Mouse (Mus musculus) WW6 (cell line): ENCODE measurements around the gene Cd302.

ENCODE experiments used
- DNase-seq: peaks from one replicate; pipeline ENCODE4 v3.0.0-alpha.2; 2013; ENCODE audit warnings: low read depth, low spot score

Gene Cd302

DNA sequence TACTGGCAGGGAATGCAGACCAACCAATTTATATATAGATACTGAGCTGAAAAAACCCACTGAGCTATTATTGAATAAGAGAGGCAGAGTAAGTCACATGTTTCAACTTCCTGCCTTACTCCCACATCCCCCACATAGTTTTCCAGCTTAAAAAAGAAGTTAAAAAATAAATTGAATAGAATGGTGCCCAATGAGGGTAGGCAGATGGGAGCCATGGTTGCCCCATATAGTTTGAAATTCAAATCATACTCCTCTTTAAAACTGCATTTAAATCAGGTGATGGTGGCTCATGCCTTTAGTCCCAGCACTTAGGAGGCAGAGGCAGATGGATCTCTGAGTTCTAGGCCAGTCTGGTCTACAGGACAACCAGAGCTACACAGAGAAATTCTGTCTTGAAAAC is 30.8 kb downstream of the Cd302 start:
- no peak for DNase-seq

DNA sequence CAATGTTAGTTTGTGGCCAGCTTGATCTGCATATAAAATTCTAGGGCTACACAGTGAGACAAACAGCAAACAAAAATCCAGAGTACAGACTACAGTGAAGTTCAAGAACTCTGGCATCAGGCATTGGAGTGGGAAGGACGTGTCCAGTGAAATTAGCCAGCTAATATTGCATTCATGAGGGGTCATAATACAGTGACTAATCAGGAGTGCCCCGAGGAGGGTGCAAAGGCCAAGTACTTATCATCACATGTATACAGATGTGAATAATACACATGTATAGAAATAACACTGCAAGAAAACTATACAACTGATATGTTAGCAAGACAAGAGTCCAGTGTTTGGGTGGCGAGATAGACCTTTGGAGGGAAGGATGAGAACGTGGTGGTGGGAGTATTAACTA is 31.5 kb downstream of the Cd302 start:
- DNase-seq, result no peak

DNA sequence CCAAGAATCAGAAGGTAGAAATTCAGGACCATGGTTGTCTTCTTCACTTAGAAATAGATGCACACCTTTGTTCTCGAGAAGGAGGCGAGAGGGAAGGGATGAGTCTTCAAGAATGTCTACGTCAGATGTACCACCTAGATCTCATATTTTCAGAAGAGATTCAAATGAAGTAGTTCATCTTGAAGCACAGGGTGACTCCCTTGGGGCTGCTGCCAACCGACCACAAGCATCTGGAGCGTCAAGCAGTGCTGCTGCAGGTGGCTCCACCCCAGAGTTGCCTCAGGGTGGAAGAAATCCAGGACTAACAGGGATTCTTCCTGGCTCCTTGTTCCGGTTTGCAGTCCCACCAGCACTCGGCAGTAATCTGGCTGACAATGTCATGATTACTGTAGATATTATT is 49.8 kb downstream of the Cd302 start:
- no peak for DNase-seq

DNA sequence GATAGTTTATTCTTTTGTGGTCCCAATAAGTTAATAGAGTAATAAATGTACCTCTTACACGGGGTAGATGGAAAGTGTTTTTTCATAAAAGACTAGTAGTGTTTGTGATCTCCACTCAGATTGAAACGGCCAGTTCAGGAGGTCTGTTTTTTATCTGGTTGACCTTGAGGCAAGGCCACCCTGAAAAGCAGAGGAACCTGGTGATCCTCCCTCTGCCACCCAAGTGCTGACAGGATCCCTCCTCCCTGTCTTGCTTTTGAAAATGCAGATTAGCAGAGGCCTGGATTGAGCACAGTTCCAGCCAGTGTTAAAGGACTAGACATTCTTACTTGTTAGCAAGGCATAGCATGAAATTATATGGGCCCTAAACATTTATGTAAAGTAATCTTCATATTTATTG is 51.1 kb downstream of the Cd302 start:
- no peak for DNase-seq

DNA sequence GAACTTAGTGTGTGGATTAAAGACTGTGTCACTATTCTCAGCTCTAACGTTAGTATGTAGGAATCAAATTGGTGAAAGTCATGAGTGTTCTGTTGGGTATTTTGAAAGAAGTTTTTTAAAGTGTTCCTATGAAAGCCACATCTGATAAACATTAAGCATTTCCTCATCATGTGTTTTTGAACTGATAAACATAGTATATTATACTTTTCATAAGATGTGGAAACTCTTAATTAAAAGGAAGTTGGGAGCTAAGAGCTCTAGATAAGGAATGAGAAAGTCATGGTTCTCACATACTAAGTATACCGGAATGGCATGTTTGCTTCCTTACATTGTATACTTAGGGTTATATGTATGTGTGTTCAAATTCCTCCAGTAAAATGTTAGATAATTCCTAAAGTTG is 53.9 kb downstream of the Cd302 start:
- DNase-seq, result no peak

DNA sequence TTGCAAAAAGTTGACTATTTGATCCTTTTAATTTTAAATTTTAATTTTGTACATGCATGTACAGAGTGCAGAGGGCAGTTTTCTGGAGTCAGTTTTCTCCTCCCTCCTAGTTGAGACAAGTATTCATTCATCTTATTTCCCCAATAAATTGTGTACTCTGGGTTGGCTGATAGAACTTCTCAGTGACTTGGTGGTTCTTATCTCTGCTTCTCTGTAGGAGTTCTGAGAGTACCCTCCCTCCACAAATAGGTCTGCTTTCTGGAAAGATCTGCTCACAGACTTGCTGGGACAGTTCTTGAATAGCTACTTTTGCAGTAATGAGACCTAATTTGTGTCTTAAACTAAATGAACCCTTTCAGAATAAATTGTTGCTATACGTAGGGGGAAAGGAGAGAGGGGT is 55.8 kb downstream of the Cd302 start:
- no peak for DNase-seq

GRCm38 (mm10) chr2:60223489-60223888 is 60.8 kb downstream of the Cd302 start:
- no peak for DNase-seq

DNA sequence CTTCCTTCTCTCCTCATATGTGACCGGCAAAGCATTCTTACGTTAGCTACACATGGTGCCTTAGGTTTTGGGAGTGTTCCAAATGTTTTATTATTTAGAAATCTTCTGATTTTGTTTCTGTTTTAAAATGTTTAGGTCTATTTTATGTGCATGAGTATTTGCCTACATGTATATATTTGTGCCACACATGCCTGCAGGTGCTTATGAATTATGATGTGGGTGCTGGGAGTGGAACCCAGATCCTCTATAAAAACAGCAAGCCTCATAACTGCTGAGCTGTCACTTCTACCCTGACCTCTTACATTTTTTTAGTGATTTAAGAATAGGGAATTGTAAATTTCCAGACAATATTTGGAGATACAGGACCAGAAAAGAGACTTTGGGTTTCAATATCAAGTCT is 62.3 kb downstream of the Cd302 start:
- DNase-seq, result no peak

DNA sequence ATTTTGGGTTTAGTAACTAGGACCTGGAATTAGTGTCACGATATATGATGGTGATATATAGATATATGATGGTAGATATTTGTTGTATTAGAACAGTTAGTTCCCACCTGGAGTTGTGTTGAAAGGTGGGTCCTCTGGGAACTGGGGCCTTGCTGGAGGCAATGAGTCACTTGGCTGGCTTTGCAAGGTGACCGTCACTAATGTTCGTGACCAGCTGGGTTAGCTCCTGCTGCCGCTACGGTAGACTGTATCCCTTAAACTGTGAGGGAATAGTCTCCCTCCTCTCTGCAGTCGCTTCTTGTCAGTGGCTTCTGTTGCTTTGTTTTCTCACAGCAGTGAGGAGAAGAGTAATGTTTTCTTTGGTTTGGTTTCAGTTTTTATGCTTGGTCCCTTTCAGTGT is 63.1 kb downstream of the Cd302 start:
- no peak for DNase-seq

- no peak for DNase-seq
These were observed 66.7 kb downstream of the Cd302 start for GRCm38 (mm10) chr2:60217620-60218019.

DNA sequence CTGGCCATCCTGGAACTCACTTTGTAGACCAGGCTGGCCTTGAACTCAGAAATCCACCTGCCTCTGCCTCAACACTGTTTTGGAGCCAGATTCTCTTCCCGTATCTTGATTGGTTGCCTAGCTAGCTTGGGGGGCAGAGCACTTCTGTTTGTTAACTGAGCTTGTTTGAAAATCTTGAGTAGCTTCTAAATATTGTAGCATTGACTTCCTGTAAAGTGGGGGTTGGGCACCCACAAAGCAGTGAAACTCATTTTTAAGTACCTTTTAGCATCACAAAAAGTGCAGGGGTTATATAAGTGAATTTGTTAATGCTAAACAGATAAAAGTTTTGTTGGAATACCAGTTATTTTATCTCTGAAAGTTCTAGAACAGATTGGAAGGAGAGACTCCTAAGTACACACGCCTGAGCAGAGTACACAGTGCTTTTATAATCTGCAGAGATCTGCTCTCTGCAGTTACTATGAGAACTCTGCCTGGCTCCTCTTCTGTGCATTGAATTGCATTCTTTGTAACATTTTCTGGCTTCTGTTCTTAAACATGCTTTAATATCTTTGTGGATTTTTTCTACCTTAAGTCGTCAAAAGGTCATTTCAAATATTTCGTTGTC is 67.6 kb downstream of the Cd302 start:
- DNase-seq, result no peak

DNA sequence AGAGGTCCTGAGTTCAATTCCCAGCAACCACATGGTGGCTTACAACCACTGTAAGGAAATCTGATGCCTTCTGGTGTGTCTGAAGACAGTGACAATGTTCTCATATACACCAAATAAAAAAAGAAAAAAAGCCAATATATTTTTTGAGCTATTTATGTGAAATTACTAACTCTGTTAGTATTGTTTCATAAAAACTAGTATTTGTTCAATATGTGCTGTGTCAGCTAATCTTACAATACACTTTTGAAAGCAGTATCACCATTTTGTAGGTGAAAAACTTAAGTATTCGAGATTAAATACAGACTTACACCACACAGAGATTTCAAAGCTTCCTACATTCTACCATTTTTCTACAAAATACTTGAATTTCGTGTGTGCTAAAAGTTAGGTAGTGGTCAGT is 69.6 kb downstream of the Cd302 start:
- DNase-seq, result no peak

DNA sequence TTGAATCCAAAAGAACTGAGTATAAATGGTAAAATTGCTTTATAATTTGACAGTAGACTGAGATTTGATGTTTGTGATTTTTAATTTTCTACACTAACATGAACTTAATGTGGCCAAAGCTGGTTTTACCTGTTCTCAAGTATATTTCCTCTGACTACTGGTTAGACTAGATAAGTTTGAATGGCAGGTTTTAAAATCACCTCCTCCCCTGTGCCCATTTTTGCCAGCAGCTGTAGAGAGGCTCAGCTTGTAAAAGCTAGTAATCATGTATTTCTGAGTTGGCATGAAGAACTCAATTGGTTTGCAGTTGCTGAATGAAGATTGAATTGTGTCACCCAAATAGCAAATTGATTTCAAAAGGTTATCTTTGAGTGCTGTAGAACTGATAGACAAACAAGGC is 71.8 kb downstream of the Cd302 start:
- no peak for DNase-seq

DNA sequence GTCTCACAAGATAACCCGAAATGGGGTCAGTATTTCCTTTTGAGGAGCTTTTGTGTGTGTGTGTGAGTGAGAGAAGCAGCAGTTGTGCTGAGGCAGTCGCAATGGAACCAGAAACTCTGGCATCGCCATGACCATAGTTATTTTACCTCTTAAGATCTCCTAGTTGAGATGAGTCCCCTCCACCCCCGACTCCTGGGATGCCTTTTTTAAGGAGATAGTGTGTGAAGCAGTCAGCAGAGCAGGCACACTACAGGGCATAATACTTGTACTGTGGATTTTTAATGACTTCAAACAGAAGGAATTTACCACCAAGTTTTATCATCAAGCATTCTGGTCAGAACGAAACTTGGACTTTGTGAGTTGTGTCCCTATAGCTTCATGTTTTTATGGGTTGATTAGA is 73.5 kb downstream of the Cd302 start:
- no peak for DNase-seq

DNA sequence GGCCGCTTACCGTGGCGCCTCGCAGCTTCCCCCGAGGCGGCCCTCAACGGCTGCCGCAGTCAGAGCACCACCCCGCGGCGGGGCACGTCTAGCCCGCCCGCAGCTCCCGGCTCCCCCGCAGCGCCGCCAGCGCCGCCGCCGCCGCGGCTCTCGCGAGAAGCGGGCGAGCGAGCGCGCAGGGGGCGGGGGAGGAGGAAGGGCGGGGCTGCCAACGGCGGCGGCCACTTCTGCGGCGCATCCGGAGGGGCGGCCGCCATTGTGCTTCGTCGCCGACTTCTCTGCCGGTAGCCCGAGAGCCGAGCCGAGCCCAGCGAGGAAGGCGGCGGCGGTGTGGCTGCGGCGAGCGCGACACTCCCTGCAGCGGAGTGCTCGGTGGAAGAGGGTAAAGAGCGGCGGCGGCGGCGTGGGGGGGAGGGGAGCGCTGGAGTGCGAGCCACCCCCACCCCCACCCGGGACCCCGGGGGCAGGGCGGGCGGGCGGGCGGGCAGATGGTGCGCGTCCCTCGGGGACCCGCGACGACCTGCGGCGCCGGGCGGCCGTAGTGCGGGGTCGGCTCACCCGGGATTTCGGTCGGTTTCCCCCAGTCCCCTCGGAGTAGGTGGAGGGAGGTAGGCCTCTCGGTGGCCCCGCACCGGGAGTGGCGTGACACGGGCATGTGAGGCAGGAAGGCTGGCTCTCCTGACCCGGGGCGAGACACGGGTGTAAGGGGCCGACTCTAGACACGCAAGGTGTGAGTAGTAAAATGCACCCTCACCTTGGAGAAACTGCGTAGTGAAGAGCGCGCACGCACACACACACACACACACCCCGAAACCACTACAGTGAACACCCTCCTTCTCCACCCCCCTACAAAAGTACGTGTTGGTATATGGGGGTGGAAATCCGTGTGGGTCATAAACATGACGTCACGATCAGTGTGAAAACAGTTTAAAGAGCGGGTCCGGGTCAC is 74.3 kb downstream of the Cd302 start, which contains the start of the genes Baz2b and March7:
TSS of gene Baz2b (minus strand) at position 137 of the 949 bp plus-strand sequence.
TSS of gene March7 (plus strand) at position 185 of the 949 bp plus-strand sequence.
- DNase-seq, result no peak

- no peak for DNase-seq
These were observed 75.1 kb downstream of the Cd302 start for GRCm38 (mm10) chr2:60209122-60209611.

DNA sequence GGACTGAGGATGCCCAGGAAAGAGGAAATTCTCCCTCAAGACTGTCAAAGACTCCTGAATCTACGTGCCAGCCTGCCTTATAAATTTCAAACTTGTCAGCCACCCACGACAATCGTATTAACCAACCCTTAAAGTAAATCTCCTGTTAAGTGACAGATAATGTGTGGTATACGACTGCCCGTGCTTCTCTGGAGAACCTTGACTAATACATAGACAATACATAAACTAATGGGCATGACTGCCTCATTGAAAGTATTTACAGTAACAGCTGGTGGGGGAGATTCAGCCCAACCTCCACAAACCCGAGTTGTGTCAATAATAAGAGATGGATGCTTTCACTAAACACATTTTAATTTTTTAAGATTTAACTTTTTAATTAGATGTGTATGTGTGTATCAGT is 78.5 kb downstream of the Cd302 start:
- no peak for DNase-seq

DNA sequence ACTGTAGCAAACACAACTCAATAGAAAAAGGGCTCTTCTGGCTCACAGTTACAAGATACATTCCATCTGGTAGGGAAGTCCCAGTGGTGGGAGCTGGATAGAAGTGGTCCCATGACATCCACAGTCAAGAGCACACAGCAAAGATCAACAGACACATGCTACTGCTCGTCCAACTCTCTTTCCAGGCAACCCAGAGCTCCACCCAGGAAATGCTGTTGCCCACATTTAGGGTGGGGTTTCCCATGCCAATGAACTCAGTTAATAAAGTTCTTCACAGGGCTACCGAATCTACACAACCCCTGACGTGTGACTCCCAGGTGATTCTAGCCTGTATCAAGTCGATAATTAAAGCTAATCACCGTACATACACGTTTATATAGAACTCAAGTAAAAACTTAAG is 80.1 kb downstream of the Cd302 start:
- DNase-seq, result no peak

- DNase-seq, result no peak
These were observed 80.6 kb downstream of the Cd302 start for GRCm38 (mm10) chr2:60203733-60204132.

GRCm38 (mm10) chr2:60202900-60203530 is 81.3 kb downstream of the Cd302 start:
- DNase-seq, result no peak
